Mouse (Mus musculus) heart, embryonic 11.5 days (tissue): ENCODE measurements around the gene Rnf8. TPM values are rescaled to one million over a fixed set of nuclear protein-coding genes. Genes with fewer than 3 reads are reported as not detected.

Source experiments
- ATAC-seq: fragments of 200-750 bp; cut with Nextera tagmentation; replicated peaks from 2 replicates; pipeline ENCODE4 v1.8.0; 2017; ENCODE audit warnings: moderate library complexity; ENCODE audit not compliant: insufficient number of reproducible peaks, low FRiP score, low TSS enrichment
- H3K27ac ChIP-seq: fragments of 300-500 bp; sonication (generic); 2 replicates; pipeline ENCODE4 v1.5.1; 2014; ENCODE audit warnings: mild to moderate bottlenecking, low read depth, low read length
- H3K27me3 ChIP-seq: fragments of 300-500 bp; sonication (generic); 2 replicates; pipeline ENCODE4 v1.6.1; 2014; ENCODE audit warnings: mild to moderate bottlenecking, low read length, mixed read lengths; ENCODE audit not compliant: control insufficient read depth, insufficient read depth
- H3K36me3 ChIP-seq: fragments of 300-500 bp; sonication (generic); 2 replicates; pipeline ENCODE4 v1.6.1; 2014; ENCODE audit warnings: mild to moderate bottlenecking, low read length, moderate library complexity, mixed read lengths; ENCODE audit not compliant: control insufficient read depth, insufficient read depth
- H3K4me1 ChIP-seq: fragments of 300-500 bp; sonication (generic); 2 replicates; pipeline ENCODE4 v1.6.1; 2014; ENCODE audit warnings: low read length; ENCODE audit not compliant: control insufficient read depth, insufficient read depth
- H3K4me2 ChIP-seq: fragments of 300-500 bp; sonication (generic); 2 replicates; pipeline ENCODE4 v1.6.1; 2014; ENCODE audit warnings: mild to moderate bottlenecking, moderate library complexity
- H3K4me3 ChIP-seq: fragments of 300-500 bp; sonication (generic); 2 replicates; pipeline ENCODE4 v1.5.1; 2014; ENCODE audit warnings: low read depth, low read length
- H3K9ac ChIP-seq: fragments of 300-500 bp; sonication (generic); 2 replicates; pipeline ENCODE4 v1.6.1; 2014; ENCODE audit warnings: mild to moderate bottlenecking, low read depth, low read length, moderate library complexity
- H3K9me3 ChIP-seq: fragments of 300-500 bp; sonication (generic); replicated peaks from 2 replicates; pipeline ENCODE4 v1.6.1; 2016; ENCODE audit warnings: low read length; ENCODE audit not compliant: control insufficient read depth
- WGBS: fragments of 180-500 bp; shearing (Covaris S2); extraction: QIAGEN DNeasy Blood & Tissue Kit; methylation state at CpG from one replicate; pipeline ENCODE4 v1.1.7; 2014; ENCODE audit not compliant: insufficient replicate concordance; 5-methylcytosine and 5-hydroxymethylcytosine counted together
- polyA plus RNA-seq: library from polyadenylated mRNA; unstranded; fragments of >200 nt; fragmentation: Nextera tagmentation; extraction: Ambion mirVana; gene quantifications from 2 replicates; pipeline ENCODE4 v1.2.1, GENCODE M21; 2014

Gene Rnf8
- polyA plus RNA-seq, 1 experiment from 2014 or later = 66.9 TPM

DNA sequence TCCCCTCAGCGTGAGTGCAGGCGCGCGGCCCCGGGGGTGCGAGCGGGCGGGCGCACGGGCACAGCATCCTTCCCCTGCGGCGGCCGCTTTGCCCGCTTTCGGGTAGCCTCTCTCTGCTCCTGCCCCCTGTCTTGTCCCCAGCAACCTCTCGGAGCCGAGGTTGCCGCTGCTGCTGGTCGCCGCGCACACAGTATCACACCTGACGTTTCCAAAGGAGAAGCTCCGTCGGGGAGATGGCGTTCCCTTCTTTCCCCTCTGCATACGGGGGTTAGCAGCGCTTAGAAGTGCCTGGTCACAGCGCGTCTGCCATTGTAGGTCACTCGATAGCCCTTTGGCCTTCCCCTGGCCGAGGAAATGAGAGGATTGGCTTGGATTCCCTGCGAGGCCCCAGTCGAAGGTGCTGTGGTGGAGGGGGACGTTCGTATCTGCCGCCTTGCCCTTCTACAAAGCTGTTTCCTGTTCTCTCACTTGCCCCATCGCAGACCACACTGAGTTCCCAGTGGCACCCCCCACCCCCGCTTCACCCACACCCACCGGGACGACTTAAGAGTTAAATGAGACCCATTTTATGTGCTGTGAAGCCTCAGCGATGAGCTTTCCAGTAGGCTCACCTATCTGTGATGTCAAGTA, 46.3 kb downstream of the Rnf8 start:
- ATAC-seq = peak; percentile 39

DNA sequence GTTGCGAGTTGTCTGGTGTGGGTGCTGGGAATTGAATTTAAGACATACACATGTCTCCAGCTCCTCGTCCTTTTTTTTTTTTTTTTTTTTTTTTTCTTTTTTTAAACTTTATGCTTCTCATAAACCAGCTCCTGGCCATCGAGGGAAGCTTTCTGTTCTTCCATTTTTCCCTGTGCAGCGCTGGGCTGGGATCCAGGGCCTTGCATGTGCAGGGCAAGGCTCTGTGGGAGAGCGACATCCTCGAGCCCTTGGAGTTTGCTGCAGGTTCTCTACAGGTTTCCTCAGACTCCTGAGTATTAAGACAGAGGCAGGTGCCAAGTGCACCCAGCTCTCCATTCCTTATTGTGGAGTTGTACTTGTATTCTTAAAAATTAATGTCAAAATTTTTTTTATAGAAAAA, 47.6 kb downstream of the Rnf8 start:
- no peaks in the 10 kb centered on the region for H3K27me3 ChIP-seq
- no peak overlapping the region; the same call in 1 of the 2 replicates for H3K4me2 ChIP-seq
- no peaks in the 10 kb centered on the region for H3K9me3 ChIP-seq
- no peak overlapping the region for H3K27ac ChIP-seq
- no peak overlapping the region for H3K9ac ChIP-seq
- WGBS = 92% methylated on average over 6 of the region's 6 CpGs
- peaks cover 10% of the 10 kb centered on the region for H3K4me1 ChIP-seq
- no peak overlapping the region for H3K4me3 ChIP-seq
- ATAC-seq = no peak
- peaks cover 5% of the 10 kb centered on the region; the same call in 1 of the 2 replicates for H3K36me3 ChIP-seq

More for the DNA sequence above, 46.3 kb downstream of the Rnf8 start:
- under 1% methylated on average over 41 of the region's 41 CpGs for WGBS
- Histone ChIP-seq H3K9ac (peak overlapping the region; percentile 95), H3K27ac (peak overlapping the region; percentile 92), H3K4me1 (peaks cover 10% of the 10 kb centered on the region), H3K9me3 (no peaks in the 10 kb centered on the region), H3K36me3 (peaks cover 5% of the 10 kb centered on the region; the same call in 1 of the 2 replicates), H3K4me3 (peak overlapping the region; percentile 96), H3K27me3 (no peaks in the 10 kb centered on the region), H3K4me2 (peak overlapping the region; percentile 73)

DNA sequence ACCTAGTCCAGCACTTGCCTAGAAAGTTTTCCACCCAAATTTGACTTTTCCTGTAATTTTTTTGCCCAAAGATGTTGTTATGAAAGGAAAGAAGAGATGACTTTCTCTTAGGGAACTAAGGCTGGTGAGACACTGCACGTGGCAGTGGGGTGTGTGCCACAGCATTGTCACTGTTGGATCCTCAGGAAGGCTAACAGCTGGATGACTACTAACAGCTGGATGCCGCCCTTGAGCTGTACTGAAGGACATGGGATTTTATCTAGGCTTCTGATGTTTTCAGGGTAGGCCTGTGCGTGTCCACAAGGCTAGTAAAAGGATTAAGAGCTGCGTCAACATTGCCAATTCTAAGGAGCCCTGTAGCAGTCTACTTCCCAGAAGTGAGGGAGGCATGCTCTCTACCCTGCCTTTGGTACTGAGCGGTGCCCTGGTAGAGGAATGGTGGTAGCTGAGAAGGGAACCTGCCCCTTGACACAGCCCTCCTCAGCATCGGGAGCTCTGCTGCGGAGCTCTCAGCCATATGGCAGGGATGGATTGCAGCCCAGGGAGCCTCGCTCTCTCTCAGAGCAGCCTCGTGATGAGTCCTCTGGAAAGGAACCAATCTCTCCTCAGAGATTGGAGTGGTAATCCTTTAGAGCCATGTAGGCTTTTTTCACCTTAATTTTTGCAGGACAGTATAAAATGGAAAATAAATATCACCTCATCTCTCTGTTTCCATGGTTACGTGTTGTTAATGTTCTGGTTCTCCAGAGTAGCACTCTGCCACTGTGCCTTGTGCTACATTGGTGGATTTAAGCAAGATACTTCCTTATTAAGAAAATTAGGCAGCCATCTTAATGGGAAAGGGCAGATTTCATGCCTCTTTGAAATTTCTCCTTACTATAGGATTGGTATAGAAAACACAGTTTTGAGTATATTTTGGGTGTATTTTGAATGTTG, 53.7 kb downstream of the Rnf8 start:
- no peak overlapping the region for H3K4me2 ChIP-seq
- H3K36me3 ChIP-seq = peaks cover 5% of the 10 kb centered on the region
- no peak overlapping the region for H3K27ac ChIP-seq
- H3K9ac ChIP-seq = peak overlapping the region; percentile 28; the same call in 1 of the 2 replicates
- H3K4me3 ChIP-seq = no peak overlapping the region
- WGBS = 76% methylated on average over 10 of the region's 10 CpGs
- no peaks in the 10 kb centered on the region for H3K27me3 ChIP-seq
- H3K9me3 ChIP-seq = no peaks in the 10 kb centered on the region
- no peaks in the 10 kb centered on the region for H3K4me1 ChIP-seq
- ATAC-seq = no peak

DNA sequence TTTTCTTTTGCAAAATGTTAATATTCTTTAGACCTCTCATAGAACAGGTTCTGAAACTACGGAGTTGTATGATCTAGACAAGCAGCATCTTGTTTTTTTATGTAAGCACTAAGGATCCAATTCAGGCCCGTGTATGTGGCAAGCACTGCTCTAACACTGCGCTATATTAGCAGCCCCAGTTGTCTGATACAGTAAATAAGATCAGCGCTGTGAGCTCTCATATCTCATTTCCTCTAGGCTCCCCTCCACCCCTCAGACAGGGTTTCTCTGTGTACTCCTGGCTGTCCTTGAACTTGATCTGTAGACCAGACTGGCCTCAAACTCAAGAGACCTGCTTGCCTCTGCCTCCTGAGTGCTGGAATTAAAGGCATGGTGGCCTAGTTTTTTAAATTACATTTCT, 54.4 kb downstream of the Rnf8 start:
- ATAC-seq = no peak
- 85% methylated on average over 4 of the region's 4 CpGs for WGBS
- Histone ChIP-seq H3K27me3 (no peaks in the 10 kb centered on the region), H3K4me2 (no peak overlapping the region), H3K9ac (no peak overlapping the region), H3K4me1 (no peaks in the 10 kb centered on the region), H3K36me3 (peaks cover 3% of the 10 kb centered on the region; the same call in 1 of the 2 replicates), H3K9me3 (no peaks in the 10 kb centered on the region), H3K27ac (no peak overlapping the region), H3K4me3 (no peak overlapping the region)

DNA sequence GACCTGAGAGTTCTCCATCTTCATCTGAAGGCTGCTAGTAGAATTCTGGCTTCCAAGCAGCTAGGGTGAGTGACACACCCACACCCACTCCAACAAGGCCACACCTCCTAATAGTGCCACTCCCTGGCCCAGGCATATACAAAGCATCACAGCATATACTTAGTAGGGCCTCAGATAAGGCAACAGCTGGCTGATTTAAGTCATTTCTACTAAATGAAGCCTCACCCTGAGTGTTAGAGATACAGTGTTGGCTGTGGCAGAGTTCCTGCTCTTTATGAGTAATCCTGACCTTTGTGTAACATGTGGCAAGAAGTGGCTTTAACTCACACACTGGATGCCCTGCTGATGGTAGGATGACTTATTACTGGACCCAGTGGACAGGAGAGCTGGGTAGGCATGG, 55.3 kb downstream of the Rnf8 start:
- Histone ChIP-seq H3K9me3 (no peaks in the 10 kb centered on the region), H3K27me3 (no peaks in the 10 kb centered on the region), H3K27ac (no peak overlapping the region), H3K4me3 (no peak overlapping the region), H3K4me2 (no peak overlapping the region), H3K9ac (no peak overlapping the region), H3K4me1 (no peaks in the 10 kb centered on the region), H3K36me3 (peaks cover 7% of the 10 kb centered on the region; the same call in 1 of the 2 replicates)
- peak; percentile 55; the same call in 1 of the 2 replicates for ATAC-seq

DNA sequence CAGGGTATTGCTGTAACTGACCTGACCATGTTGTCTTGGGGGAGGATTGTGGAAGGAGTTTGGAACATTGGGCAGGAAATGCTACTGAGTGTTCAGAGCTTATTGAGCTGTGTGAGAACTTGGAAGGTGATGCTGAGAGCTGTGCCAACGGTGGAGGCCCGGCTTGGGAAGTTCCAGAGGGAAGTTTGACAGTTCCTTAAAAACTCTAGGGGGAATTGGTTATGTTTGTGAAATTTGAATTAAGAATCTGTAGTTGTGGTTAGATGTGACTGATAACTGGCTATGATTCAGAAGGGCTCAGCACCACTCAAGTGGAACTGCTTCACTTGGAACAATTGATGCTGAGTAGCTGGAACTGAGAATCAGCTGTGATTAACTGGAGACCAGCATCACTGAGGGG, 56.4 kb downstream of the Rnf8 start:
- no peak for ATAC-seq
- H3K27me3 ChIP-seq = no peaks in the 10 kb centered on the region
- H3K4me2 ChIP-seq = no peak overlapping the region
- H3K9me3 ChIP-seq = no peaks in the 10 kb centered on the region
- H3K4me1 ChIP-seq = no peaks in the 10 kb centered on the region
- WGBS = 88% methylated on average over 2 of the region's 2 CpGs
- H3K4me3 ChIP-seq = no peak overlapping the region
- H3K9ac ChIP-seq = no peak overlapping the region
- no peak overlapping the region for H3K27ac ChIP-seq
- peaks cover 13% of the 10 kb centered on the region for H3K36me3 ChIP-seq

- no peaks in the 10 kb centered on the region for H3K9me3 ChIP-seq
- no peak for ATAC-seq
- no peak overlapping the region for H3K9ac ChIP-seq
- WGBS = 87% methylated on average over 4 of the region's 4 CpGs
- H3K27ac ChIP-seq = no peak overlapping the region
- H3K4me1 ChIP-seq = no peaks in the 10 kb centered on the region
- no peak overlapping the region for H3K4me2 ChIP-seq
- H3K4me3 ChIP-seq = no peak overlapping the region
- H3K27me3 ChIP-seq = no peaks in the 10 kb centered on the region
- peaks cover 22% of the 10 kb centered on the region for H3K36me3 ChIP-seq
These were observed 58.7 kb downstream of the Rnf8 start for GRCm38 (mm10) chr17:29673325-29673724.

DNA sequence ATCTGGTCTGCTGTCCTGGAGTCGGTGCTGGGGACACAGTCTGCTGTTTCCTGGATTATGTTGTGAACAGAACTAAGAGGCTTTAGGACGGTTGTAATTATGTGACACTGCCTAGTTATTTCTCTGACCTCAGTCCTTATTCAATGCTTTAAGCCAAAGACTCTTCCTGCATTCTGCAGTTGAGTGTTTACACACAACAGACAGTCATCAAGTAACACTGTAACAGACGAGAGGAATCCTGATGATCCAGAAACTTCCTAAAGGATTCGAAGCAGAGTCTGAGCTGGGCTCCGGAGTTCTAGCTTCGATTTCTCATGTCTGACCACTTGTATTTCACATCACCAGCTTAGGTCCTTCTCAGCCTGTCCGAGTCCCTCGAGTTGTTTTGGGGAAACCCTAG, 63.9 kb downstream of the Rnf8 start:
- ATAC-seq = no peak
- H3K9ac ChIP-seq = no peak overlapping the region
- WGBS = 86% methylated on average over 8 of the region's 8 CpGs

More for the DNA sequence above, 63.9 kb downstream of the Rnf8 start:
- Histone ChIP-seq H3K36me3 (peaks cover 24% of the 10 kb centered on the region), H3K4me3 (no peak overlapping the region), H3K9me3 (no peaks in the 10 kb centered on the region), H3K27ac (no peak overlapping the region), H3K4me1 (no peaks in the 10 kb centered on the region), H3K4me2 (no peak overlapping the region), H3K27me3 (no peaks in the 10 kb centered on the region)
